Mouse (Mus musculus) retina, postnatal 1 day (tissue): ENCODE data around the gene Vmn1r226.

Experiments used
- DNase-seq: peaks from one replicate; pipeline ENCODE4 v3.0.0-alpha.2; 2012

The Vmn1r226 gene

DNA sequence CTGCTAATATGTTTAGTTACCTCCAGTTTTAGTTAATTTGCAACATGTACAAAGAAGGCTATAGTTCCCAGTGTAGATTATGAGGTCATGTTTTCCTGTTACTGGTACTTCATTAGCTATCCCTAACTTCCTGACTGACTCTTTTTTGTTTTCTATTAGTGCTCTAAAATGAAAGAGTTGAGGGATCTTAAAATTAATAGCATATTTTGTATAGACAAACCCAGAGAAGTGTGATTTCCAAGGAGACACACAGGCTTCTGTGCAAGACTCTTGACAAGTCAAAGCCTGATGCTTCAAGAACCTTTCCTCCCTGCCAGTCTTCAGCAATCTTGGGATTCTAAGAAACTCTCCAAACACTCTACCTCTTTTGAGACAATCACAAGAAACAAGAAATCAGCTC is at the start of gene Vmn1r226:
Gene Vmn1r226 (plus strand): TSS at position 301 of the 400 bp plus-strand sequence.
- DNase-seq = no peak

DNA sequence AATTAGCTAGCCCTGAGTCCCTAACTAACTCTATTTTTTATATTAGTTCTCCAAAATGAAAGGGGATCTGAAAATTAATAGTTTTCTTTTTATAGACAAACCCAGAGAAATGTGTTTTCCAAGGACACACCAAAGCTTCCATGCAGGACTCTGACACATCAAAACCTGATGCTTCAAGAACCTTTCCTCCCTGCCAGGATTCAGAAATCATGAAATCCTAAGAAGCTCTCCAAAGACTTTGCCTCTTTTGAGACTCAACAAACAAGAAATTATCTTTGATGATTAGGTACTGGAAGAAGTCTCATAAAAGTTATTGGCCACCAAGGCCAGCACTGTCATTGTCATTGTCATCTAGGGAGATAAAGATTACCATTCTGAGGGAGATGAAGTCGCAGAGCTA is 46.9 kb downstream of the Vmn1r226 start, which contains the start of gene Vmn1r227:
Gene Vmn1r227 (plus strand): TSS at position 301 of the 400 bp plus-strand sequence.
- no peak for DNase-seq
